Mouse (Mus musculus) hindbrain, embryonic 16.5 days (tissue): Measurements from ENCODE around the gene Adk. TPM values are rescaled to one million over a fixed set of nuclear protein-coding genes. Genes with fewer than 3 reads are reported as not detected.
A peak's percentile ranks its signal among the peaks of the same experiment; 100 is the strongest.

Experiments used
- ATAC-seq: fragments of 200-750 bp; cut with Nextera tagmentation; 2 replicates; pipeline ENCODE4 v1.8.0; 2017; ENCODE audit warnings: moderate TSS enrichment, moderate library complexity
- H3K27ac ChIP-seq: fragments of 300-500 bp; sonication (generic); 2 replicates; pipeline ENCODE4 v1.5.1; 2014; ENCODE audit warnings: low read depth, mild to moderate bottlenecking, control low read depth, low read length, moderate library complexity
- H3K27me3 ChIP-seq: fragments of 300-500 bp; sonication (generic); replicated peaks from 2 replicates; pipeline ENCODE4 v1.6.1; 2014; ENCODE audit warnings: low read length; ENCODE audit not compliant: control insufficient read depth, insufficient read depth
- H3K36me3 ChIP-seq: fragments of 300-500 bp; sonication (generic); 2 replicates; pipeline ENCODE4 v1.6.1; 2014; ENCODE audit warnings: mild to moderate bottlenecking, low read length, moderate library complexity, mixed read lengths; ENCODE audit not compliant: control insufficient read depth, insufficient read depth
- H3K4me1 ChIP-seq: fragments of 300-500 bp; sonication (generic); 2 replicates; pipeline ENCODE4 v1.6.1; 2014; ENCODE audit warnings: low read depth, low read length; ENCODE audit not compliant: control insufficient read depth, insufficient read depth
- H3K4me2 ChIP-seq: fragments of 300-500 bp; sonication (generic); 2 replicates; pipeline ENCODE4 v1.6.1; 2014; ENCODE audit warnings: mild to moderate bottlenecking, low read length, control low read depth, moderate library complexity
- H3K4me3 ChIP-seq: fragments of 300-500 bp; sonication (generic); 2 replicates; pipeline ENCODE4 v1.5.1; 2014; ENCODE audit warnings: mild to moderate bottlenecking, low read length, control low read depth, moderate library complexity
- H3K9ac ChIP-seq: fragments of 300-500 bp; sonication (generic); 2 replicates; pipeline ENCODE4 v1.6.1; 2014; ENCODE audit warnings: low read depth, mild to moderate bottlenecking, control low read depth, low read length, moderate library complexity
- H3K9me3 ChIP-seq: fragments of 300-500 bp; sonication (generic); 2 replicates; pipeline ENCODE4 v1.6.1; 2014; ENCODE audit warnings: mild to moderate bottlenecking, low read length, moderate library complexity; ENCODE audit not compliant: control insufficient read depth
- WGBS: fragments of 180-500 bp; shearing (Covaris S2); extraction: QIAGEN DNeasy Blood & Tissue Kit; methylation state at CpG from one replicate; pipeline ENCODE4 v1.1.7; 2014; 5-methylcytosine and 5-hydroxymethylcytosine counted together
- polyA plus RNA-seq: library from polyadenylated mRNA; unstranded; fragments of >200 nt; fragmentation: Nextera tagmentation; extraction: Ambion mirVana; gene quantifications from 2 replicates; pipeline ENCODE4 v1.2.1, GENCODE M21; 2015

Adk gene
- polyA plus RNA-seq, 1 experiment from 2014 or later: 45.9 TPM

- Histone ChIP-seq H3K27me3 (no peaks in the 10 kb centered on the region), H3K27ac (no peak overlapping the region), H3K4me2 (no peak overlapping the region), H3K36me3 (no peaks in the 10 kb centered on the region), H3K4me1 (no peaks in the 10 kb centered on the region), H3K9ac (no peak overlapping the region), H3K4me3 (no peak overlapping the region), H3K9me3 (no peaks in the 10 kb centered on the region)
- ATAC-seq: no peak
- 100% methylated on average over 1 of the region's 1 CpGs for WGBS
Observed at GRCm38 (mm10) chr14:21304815-21305214, 252.4 kb downstream of the Adk start.

GRCm38 (mm10) chr14:21308349-21308936 is 256.1 kb downstream of the Adk start:
- 72% methylated on average over 4 of the region's 4 CpGs for WGBS
- H3K27ac ChIP-seq: no peak overlapping the region
- H3K4me1 ChIP-seq: no peaks in the 10 kb centered on the region
- H3K9ac ChIP-seq: no peak overlapping the region
- H3K4me2 ChIP-seq: no peak overlapping the region
- no peaks in the 10 kb centered on the region for H3K27me3 ChIP-seq
- ATAC-seq: no peak
- no peaks in the 10 kb centered on the region for H3K9me3 ChIP-seq
- H3K4me3 ChIP-seq: no peak overlapping the region
- H3K36me3 ChIP-seq: no peaks in the 10 kb centered on the region

GRCm38 (mm10) chr14:21310530-21310929 is 258.2 kb downstream of the Adk start:
- whole genome bisulfite sequencing: 83% methylated on average over 5 of the region's 5 CpGs
- H3K9me3 ChIP-seq: no peaks in the 10 kb centered on the region
- H3K4me1 ChIP-seq: no peaks in the 10 kb centered on the region
- no peak overlapping the region for H3K27ac ChIP-seq
- H3K27me3 ChIP-seq: no peaks in the 10 kb centered on the region
- H3K4me3 ChIP-seq: no peak overlapping the region
- H3K4me2 ChIP-seq: no peak overlapping the region
- H3K9ac ChIP-seq: no peak overlapping the region
- ATAC-seq: no peak
- H3K36me3 ChIP-seq: no peaks in the 10 kb centered on the region

- no peak overlapping the region for H3K4me2 ChIP-seq
- WGBS: 86% methylated on average over 11 of the region's 11 CpGs
- H3K27ac ChIP-seq: no peak overlapping the region
- H3K4me3 ChIP-seq: no peak overlapping the region
- no peaks in the 10 kb centered on the region for H3K9me3 ChIP-seq
- H3K9ac ChIP-seq: no peak overlapping the region
- no peaks in the 10 kb centered on the region for H3K36me3 ChIP-seq
- no peaks in the 10 kb centered on the region for H3K4me1 ChIP-seq
- ATAC-seq: no peak
- no peaks in the 10 kb centered on the region for H3K27me3 ChIP-seq
Observed at GRCm38 (mm10) chr14:21313561-21314342, 261.4 kb downstream of the Adk start.

GRCm38 (mm10) chr14:21314466-21314865 is 262.1 kb downstream of the Adk start:
- Histone ChIP-seq H3K4me3 (no peak overlapping the region), H3K9ac (no peak overlapping the region), H3K4me1 (no peaks in the 10 kb centered on the region), H3K9me3 (no peaks in the 10 kb centered on the region), H3K36me3 (no peaks in the 10 kb centered on the region), H3K27ac (no peak overlapping the region), H3K4me2 (no peak overlapping the region), H3K27me3 (no peaks in the 10 kb centered on the region)
- no peak for ATAC-seq
- 85% methylated on average over 3 of the region's 3 CpGs for WGBS

GRCm38 (mm10) chr14:21334826-21335225 is 282.5 kb downstream of the Adk start:
- H3K36me3 ChIP-seq: no peaks in the 10 kb centered on the region
- no peak for ATAC-seq
- no peaks in the 10 kb centered on the region for H3K9me3 ChIP-seq
- no peak overlapping the region for H3K27ac ChIP-seq
- H3K9ac ChIP-seq: no peak overlapping the region
- H3K4me2 ChIP-seq: no peak overlapping the region
- H3K4me1 ChIP-seq: no peaks in the 10 kb centered on the region
- H3K4me3 ChIP-seq: no peak overlapping the region
- H3K27me3 ChIP-seq: no peaks in the 10 kb centered on the region
- 88% methylated on average over 1 of the region's 1 CpGs for WGBS

GRCm38 (mm10) chr14:21335691-21336314 is 283.4 kb downstream of the Adk start:
- H3K27ac ChIP-seq: no peak overlapping the region
- WGBS: 47% methylated on average over 11 of the region's 11 CpGs

GRCm38 (mm10) chr14:21337948-21338347 is 285.6 kb downstream of the Adk start:
- 82% methylated on average over 4 of the region's 4 CpGs for WGBS
- no peaks in the 10 kb centered on the region for H3K4me1 ChIP-seq

More at GRCm38 (mm10) chr14:21335691-21336314, 283.4 kb downstream of the Adk start:
- 0 out of 2 replicates have a peak, but pooled peaks have one; percentile 40 for ATAC-seq
- Histone ChIP-seq H3K27me3 (no peaks in the 10 kb centered on the region), H3K4me3 (no peak overlapping the region), H3K9me3 (no peaks in the 10 kb centered on the region), H3K9ac (no peak overlapping the region), H3K36me3 (no peaks in the 10 kb centered on the region), H3K4me1 (no peaks in the 10 kb centered on the region), H3K4me2 (no peak overlapping the region)

GRCm38 (mm10) chr14:21341195-21341594 is 288.8 kb downstream of the Adk start:
- WGBS: 80% methylated on average over 1 of the region's 1 CpGs
- Histone ChIP-seq H3K4me2 (no peak overlapping the region), H3K9me3 (no peaks in the 10 kb centered on the region), H3K9ac (no peak overlapping the region), H3K4me3 (no peak overlapping the region), H3K36me3 (no peaks in the 10 kb centered on the region), H3K4me1 (no peaks in the 10 kb centered on the region), H3K27me3 (no peaks in the 10 kb centered on the region), H3K27ac (no peak overlapping the region)
- ATAC-seq: no peak

More at GRCm38 (mm10) chr14:21337948-21338347, 285.6 kb downstream of the Adk start:
- ATAC-seq: no peak
- Histone ChIP-seq H3K27me3 (no peaks in the 10 kb centered on the region), H3K36me3 (no peaks in the 10 kb centered on the region), H3K4me2 (no peak overlapping the region), H3K9ac (no peak overlapping the region), H3K27ac (no peak overlapping the region), H3K9me3 (no peaks in the 10 kb centered on the region), H3K4me3 (no peak overlapping the region)
